ENCODE assay signal across 8 mouse cellular contexts in genomic region chr9:42943781-42944535, GRCm38 (mm10). TPM values are rescaled to one million over a fixed set of nuclear protein-coding genes. Genes with fewer than 3 reads are reported as not detected.
A peak's percentile ranks its signal among the peaks of the same experiment; 100 is the strongest.
DNase-seq lines count a peak whose midpoint lies in the region; ATAC-seq and TF ChIP-seq lines count a peak whose summit lies in the region.

Gene Grik4, minus strand, starts transcription at chr9:42944493.

- TF ChIP-seq EP300 in liver, postnatal 0 days (IDR thresholded peaks at IDR 0.05; ENCODE audit: low read depth), result no peak

- ATAC-seq in forebrain, postnatal 0 days, result peak; percentile 85
- ATAC-seq in kidney, postnatal 0 days (replicated peaks; ENCODE audit: low FRiP score, low read depth), result no peak; the same call in none of the 2 replicates
- ATAC-seq in liver, postnatal 0 days, result peak; percentile 85

- no peaks in the 10 kb centered on the region for H3K36me3 ChIP-seq in forebrain, postnatal 0 days (ENCODE audit: insufficient read depth)
- H3K36me3 ChIP-seq in kidney, postnatal 0 days (ENCODE audit: insufficient read depth, low read length), result no peaks in the 10 kb centered on the region
- H3K36me3 ChIP-seq in liver, postnatal 0 days (replicated peaks; ENCODE audit: insufficient read depth, low read length), result no peaks in the 10 kb centered on the region

- peak; percentile 43 for TF ChIP-seq CTCF in forebrain, postnatal 0 days (IDR thresholded peaks at IDR 0.05; ENCODE audit: low read depth)
- TF ChIP-seq CTCF in kidney, postnatal 0 days (IDR thresholded peaks at IDR 0.05; ENCODE audit: low read depth), result peak; percentile 29; the same call in 1 of the 2 replicates
- no peak for TF ChIP-seq CTCF in liver, postnatal 0 days (IDR thresholded peaks at IDR 0.05; ENCODE audit: low read depth)

- H3K27ac ChIP-seq in forebrain, postnatal 0 days (ENCODE audit: low read depth, low read length), result peak within 1 kb of the TSS; percentile 54; the same call in 1 of the 2 replicates
- H3K27ac ChIP-seq in kidney, postnatal 0 days, result peak within 1 kb of the TSS; percentile 31; the same call in 1 of the 2 replicates
- no peak within 1 kb of the TSS for H3K27ac ChIP-seq in liver, postnatal 0 days (ENCODE audit: low read depth)

- peak within 1 kb of the TSS; percentile 80 for H3K9ac ChIP-seq in forebrain, postnatal 0 days
- peak within 1 kb of the TSS; percentile 84 for H3K9ac ChIP-seq in kidney, postnatal 0 days (ENCODE audit: low read depth, low read length)
- peak within 1 kb of the TSS; percentile 59 for H3K9ac ChIP-seq in liver, postnatal 0 days (replicated peaks)

- H3K4me3 ChIP-seq in forebrain, postnatal 0 days (ENCODE audit: low read depth, low read length), result peak within 1 kb of the TSS; percentile 74
- peak within 1 kb of the TSS; percentile 73 for H3K4me3 ChIP-seq in kidney, postnatal 0 days (replicated peaks; ENCODE audit: low read depth, low read length)
- peak within 1 kb of the TSS; percentile 58 for H3K4me3 ChIP-seq in liver, postnatal 0 days (ENCODE audit: low read depth, low read length)

- H3K27me3 ChIP-seq in forebrain, postnatal 0 days (ENCODE audit: insufficient read depth, low read length), result no peaks in the 10 kb centered on the region; the same call in 1 of the 2 replicates
- H3K27me3 ChIP-seq in kidney, postnatal 0 days (ENCODE audit: insufficient read depth, low read length), result no peaks in the 10 kb centered on the region
- peaks cover 50% of the 10 kb centered on the region for H3K27me3 ChIP-seq in liver, postnatal 0 days (ENCODE audit: insufficient read depth, low read length)

- WGBS in forebrain, postnatal 0 days, result under 1% methylated on average over 55 of the region's 68 CpGs
- under 1% methylated on average over 62 of the region's 68 CpGs for WGBS in kidney, postnatal 0 days
- 1% methylated on average over 37 of the region's 68 CpGs for WGBS in liver, postnatal 0 days (ENCODE audit: insufficient replicate concordance)

- no peaks in the 10 kb centered on the region for H3K9me3 ChIP-seq in forebrain, postnatal 0 days (ENCODE audit: low read length)
- H3K9me3 ChIP-seq in kidney, postnatal 0 days (replicated peaks; ENCODE audit: low read length), result no peaks in the 10 kb centered on the region
- H3K9me3 ChIP-seq in liver, postnatal 0 days (ENCODE audit: low read length), result no peaks in the 10 kb centered on the region

- peak; percentile 38 for DNase-seq in ovary, postnatal 36 days (ENCODE audit: low spot score)
- no peak for DNase-seq in ovary, adult 18-20 months (ENCODE audit: low spot score)
- peak; percentile 14 to 27 for DNase-seq in cerebellum, adult 18-20 months
- DNase-seq in forebrain, postnatal 0 days, result peak; percentile 31
- DNase-seq in kidney, postnatal 0 days (ENCODE audit: low spot score), result peak; percentile 68
- DNase-seq in liver, postnatal 0 days, result peak; percentile 20
- DNase-seq in right cerebral cortex, postnatal 25 days, result peak; percentile 32
- DNase-seq in thymus, postnatal 0 days (ENCODE audit: low spot score), result no peak

- H3K4me1 ChIP-seq in forebrain, postnatal 0 days (ENCODE audit: insufficient read depth), result no peaks in the 10 kb centered on the region
- H3K4me1 ChIP-seq in kidney, postnatal 0 days (replicated peaks; ENCODE audit: insufficient read depth, low read length), result peaks cover 9% of the 10 kb centered on the region; the same call in 1 of the 2 replicates
- H3K4me1 ChIP-seq in liver, postnatal 0 days (ENCODE audit: insufficient read depth), result peaks cover 7% of the 10 kb centered on the region; the same call in 1 of the 2 replicates

- H3K4me2 ChIP-seq in forebrain, postnatal 0 days (ENCODE audit: low read depth), result peak within 1 kb of the TSS; percentile 99
- peak within 1 kb of the TSS; percentile 100 for H3K4me2 ChIP-seq in kidney, postnatal 0 days (ENCODE audit: low read length)
- H3K4me2 ChIP-seq in liver, postnatal 0 days (ENCODE audit: low read depth, low read length), result peak within 1 kb of the TSS; percentile 96

RNA-seq across cellular contexts. Expression of gene Grik4, which starts in this region (rescaled TPM):
- total RNA-seq in forebrain, postnatal 0 days (2014; rRNA removed), result 6.8 and 11.9 TPM in 2 replicates
- polyA plus RNA-seq in forebrain, postnatal 0 days (2015; fragmentation: Nextera tagmentation; extraction: Ambion mirVana), result 4.4 and 7.7 TPM in 2 replicates
- 2.0 and 2.3 TPM in 2 replicates for polyA plus RNA-seq in kidney, postnatal 0 days (2015; fragmentation: Nextera tagmentation; extraction: Ambion mirVana)
- 0.05 and 0.08 TPM in 2 replicates for polyA plus RNA-seq in liver, postnatal 0 days (2015; fragmentation: Nextera tagmentation; extraction: Ambion mirVana)
- 0.10 and 0.13 TPM in 2 replicates for polyA plus RNA-seq in thymus, postnatal 0 days (2015; fragmentation: Nextera tagmentation; extraction: Ambion mirVana)

Comparison
In these comparisons a context has a peak if more than half of its experiments do, and no peak if none do; other contexts are left out.
1. DNase-seq: peak in ovary, postnatal 36 days (single experiment), cerebellum, adult 18-20 months (2 of 2), forebrain, postnatal 0 days (single experiment), kidney, postnatal 0 days (single experiment) and right cerebral cortex, postnatal 25 days (single experiment); none in ovary, adult 18-20 months (single experiment) and thymus, postnatal 0 days (single experiment).
2. Peak in DNase-seq, ATAC-seq, H3K4me3 ChIP-seq, H3K9ac ChIP-seq and H3K4me2 ChIP-seq in liver, postnatal 0 days; RNA of the gene not detected or under 1 TPM.
3. Peak in every context shown above with its lines, with median percentiles within 50 percentile points of each other: H3K4me2 ChIP-seq, H3K4me3 ChIP-seq and H3K9ac ChIP-seq.